Mouse (Mus musculus) kidney, adult 2 months (tissue): ENCODE measurements around the gene Emilin3. TPM values are rescaled to one million over a fixed set of nuclear protein-coding genes. Genes with fewer than 3 reads are reported as not detected.

Source experiments
- DNase-seq: peaks from one replicate; pipeline ENCODE4 v3.0.0; 2021
- H3K27ac ChIP-seq: fragments of 200-500 bp; 2 replicates; pipeline ENCODE4 v1.5.1; 2012; ENCODE audit warnings: low read depth, low read length, control low read depth, inconsistent platforms; ENCODE audit not compliant: insufficient read depth
- H3K27me3 ChIP-seq: fragments of 200-500 bp; replicated peaks from 2 replicates; pipeline ENCODE4 v1.6.1; 2012; ENCODE audit warnings: mild to moderate bottlenecking, moderate library complexity, low read length, inconsistent platforms; ENCODE audit not compliant: control insufficient read depth, insufficient read depth
- H3K36me3 ChIP-seq: fragments of 200-500 bp; 2 replicates; pipeline ENCODE4 v1.6.1; 2012; ENCODE audit warnings: mild to moderate bottlenecking, moderate library complexity, low read length, inconsistent platforms; ENCODE audit not compliant: control insufficient read depth, insufficient read depth
- H3K4me1 ChIP-seq: fragments of 200-500 bp; 2 replicates; pipeline ENCODE4 v1.6.1; 2011; ENCODE audit warnings: low read length; ENCODE audit not compliant: control insufficient read depth, insufficient read depth
- H3K4me3 ChIP-seq: fragments of 200-500 bp; 2 replicates; pipeline ENCODE4 v1.5.1; 2011; ENCODE audit warnings: mild to moderate bottlenecking, low read depth, low read length, control low read depth; ENCODE audit not compliant: insufficient read depth
- CTCF ChIP-seq: fragments of 200-500 bp; conservative IDR thresholded peaks from 2 replicates; pipeline ENCODE4 v1.5.1; 2011; ENCODE audit warnings: low read depth, mild to moderate bottlenecking, control low read depth, low read length, moderate library complexity, mixed read lengths; ENCODE audit not compliant: insufficient read depth, insufficient read length
- POLR2A ChIP-seq: fragments of 200-500 bp; IDR thresholded peaks from one replicate; pipeline ENCODE4 v1.6.1; 2011; ENCODE audit warnings: low read depth, low read length, control low read depth
- WGBS: fragments of 180-500 bp; shearing (Covaris S2); methylation state at CpG from one replicate; pipeline ENCODE4 v1.1.7; 2018; 5-methylcytosine and 5-hydroxymethylcytosine counted together
- polyA plus RNA-seq: library from polyadenylated mRNA; depleted of rRNA; stranded (reverse); fragments of >200 nt; gene quantifications from 2 replicates; pipeline ENCODE4 v1.2.3, GENCODE M21; 2012

Emilin3 gene
- polyA plus RNA-seq, 1 experiment, result not detected

- H3K36me3 ChIP-seq, result no peaks in the 10 kb centered on the region
- DNase-seq, result no peak
- no peak overlapping the region for H3K4me3 ChIP-seq
- TF ChIP-seq POLR2A (no peak), CTCF (no peak)
- H3K27ac ChIP-seq, result no peak overlapping the region
- H3K27me3 ChIP-seq, result no peaks in the 10 kb centered on the region; the same call in 1 of the 2 replicates
- WGBS, result 95% methylated on average over 3 of the region's 3 CpGs
- no peaks in the 10 kb centered on the region for H3K4me1 ChIP-seq
Observed at GRCm38 (mm10) chr2:160917313-160917712, 5.2 kb upstream of the Emilin3 start.

GRCm38 (mm10) chr2:160916714-160917113, 4.6 kb upstream of the Emilin3 start:
- no peak overlapping the region for H3K4me3 ChIP-seq
- no peak for DNase-seq
- H3K4me1 ChIP-seq, result no peaks in the 10 kb centered on the region
- peaks cover 3% of the 10 kb centered on the region for H3K27me3 ChIP-seq
- TF ChIP-seq POLR2A (no peak), CTCF (no peak)
- 79% methylated on average over 8 of the region's 8 CpGs for WGBS
- H3K27ac ChIP-seq, result no peak overlapping the region
- no peaks in the 10 kb centered on the region for H3K36me3 ChIP-seq

- Histone ChIP-seq H3K4me3 (no peak overlapping the region), H3K27me3 (peaks cover 3% of the 10 kb centered on the region), H3K4me1 (no peaks in the 10 kb centered on the region), H3K27ac (no peak overlapping the region), H3K36me3 (no peaks in the 10 kb centered on the region)
- DNase-seq, result no peak
- 69% methylated on average over 13 of the region's 13 CpGs for WGBS
- TF ChIP-seq POLR2A (no peak), CTCF (no peak)
Observed at GRCm38 (mm10) chr2:160915821-160916610, 3.9 kb upstream of the Emilin3 start.

DNA sequence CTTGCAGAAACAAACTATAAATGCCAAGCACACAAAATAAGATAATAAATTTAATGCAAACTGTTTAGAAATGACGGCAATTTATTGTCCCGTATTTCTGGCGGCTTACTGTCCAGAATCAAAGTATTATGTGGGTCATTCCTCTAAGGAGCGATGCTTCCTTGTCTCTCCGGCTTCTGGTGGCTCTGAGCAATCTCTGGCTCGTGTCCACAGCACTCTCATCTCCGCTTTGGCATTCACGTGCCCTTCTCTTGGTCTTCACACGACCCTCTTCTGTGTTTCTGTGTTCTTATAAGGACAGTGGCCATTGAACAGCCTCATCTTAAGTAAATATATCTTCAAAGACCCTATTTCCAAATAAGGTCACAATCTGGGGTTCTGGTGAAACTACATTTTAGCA, 2.5 kb upstream of the Emilin3 start:
- Histone ChIP-seq H3K4me1 (no peaks in the 10 kb centered on the region), H3K4me3 (no peak overlapping the region), H3K36me3 (no peaks in the 10 kb centered on the region), H3K27ac (no peak overlapping the region), H3K27me3 (peaks cover 3% of the 10 kb centered on the region)
- TF ChIP-seq CTCF (no peak), POLR2A (no peak)
- 83% methylated on average over 9 of the region's 9 CpGs for WGBS
- DNase-seq, result no peak

DNA sequence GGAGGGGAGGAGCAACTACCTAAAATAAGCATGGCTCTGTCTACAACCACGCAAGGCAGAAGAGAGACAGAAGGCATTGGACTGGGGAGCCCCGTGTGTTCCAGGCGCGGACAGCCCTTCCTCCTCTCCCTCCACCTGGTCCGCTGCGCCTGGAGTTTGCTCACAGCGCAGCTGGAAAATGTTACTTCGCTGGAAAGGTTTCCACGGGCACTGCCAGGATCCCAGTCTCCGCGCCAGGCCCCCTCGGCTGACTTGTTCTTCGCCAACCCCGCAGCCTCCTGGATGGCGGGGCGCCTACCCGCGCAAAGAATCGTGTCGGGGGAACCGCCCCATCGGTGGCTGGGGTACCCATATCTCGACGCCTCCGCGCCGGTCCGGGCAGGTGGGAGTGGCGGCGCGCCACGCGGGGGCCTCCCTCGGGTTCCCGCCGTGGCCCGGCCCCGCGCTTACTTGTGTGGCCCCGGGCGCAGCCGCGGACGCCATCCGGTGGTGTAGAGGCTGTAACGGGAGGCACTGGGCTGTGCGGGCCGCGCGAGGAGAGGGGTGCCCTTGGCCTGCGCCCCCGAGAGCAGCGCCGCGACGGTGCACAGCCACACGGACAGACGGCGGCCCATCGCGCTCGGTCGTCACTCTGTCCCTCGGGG, 448 bp downstream of the Emilin3 start:
- H3K27ac ChIP-seq, result no peak overlapping the region
- DNase-seq, result no peak
- 2% methylated on average over 63 of the region's 64 CpGs for WGBS

GRCm38 (mm10) chr2:160910633-160911032, 1.5 kb downstream of the Emilin3 start:
- no peak overlapping the region for H3K27ac ChIP-seq
- no peaks in the 10 kb centered on the region for H3K36me3 ChIP-seq
- H3K4me1 ChIP-seq, result no peaks in the 10 kb centered on the region
- peaks cover 3% of the 10 kb centered on the region for H3K27me3 ChIP-seq
- 89% methylated on average over 5 of the region's 5 CpGs for WGBS
- TF ChIP-seq POLR2A (no peak), CTCF (no peak)
- no peak for DNase-seq
- no peak overlapping the region for H3K4me3 ChIP-seq

More for the DNA sequence above, 448 bp downstream of the Emilin3 start:
- TF ChIP-seq CTCF, result no peak
- TF ChIP-seq POLR2A, result no peak
- Histone ChIP-seq H3K4me1 (no peaks in the 10 kb centered on the region), H3K27me3 (peaks cover 3% of the 10 kb centered on the region), H3K4me3 (peak overlapping the region; percentile 3; the same call in 1 of the 2 replicates), H3K36me3 (no peaks in the 10 kb centered on the region)

DNA sequence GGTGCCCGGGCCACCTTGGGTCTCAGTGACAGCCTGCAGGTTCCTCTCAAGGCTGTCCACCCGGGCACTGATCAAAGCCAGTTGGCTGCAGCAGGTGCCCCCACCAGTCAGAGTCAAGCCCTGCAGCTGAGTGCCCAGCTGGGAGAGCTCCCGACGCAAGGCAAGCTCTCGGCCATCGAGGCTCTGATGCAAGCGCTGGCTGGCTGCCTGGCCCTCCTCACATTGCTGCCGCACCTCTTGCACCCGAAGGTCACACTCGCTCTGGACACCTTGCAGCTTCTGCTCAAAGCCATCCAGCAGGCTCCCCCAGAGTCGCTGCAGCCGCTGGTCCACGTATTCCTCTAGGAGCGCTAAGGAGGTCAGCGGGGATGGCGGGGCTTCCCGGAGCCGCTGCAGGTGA, 3.5 kb downstream of the Emilin3 start:
- 57% methylated on average over 18 of the region's 18 CpGs for WGBS
- no peak for DNase-seq

More for the DNA sequence above, 3.5 kb downstream of the Emilin3 start:
- H3K36me3 ChIP-seq, result no peaks in the 10 kb centered on the region
- H3K4me3 ChIP-seq, result no peak overlapping the region
- no peaks in the 10 kb centered on the region for H3K4me1 ChIP-seq
- no peak overlapping the region for H3K27ac ChIP-seq
- TF ChIP-seq POLR2A (no peak), CTCF (no peak)
- H3K27me3 ChIP-seq, result peaks cover 3% of the 10 kb centered on the region; the same call in 1 of the 2 replicates
